Mouse (Mus musculus) urinary bladder, postnatal 25 days (tissue): Measurements from ENCODE around the gene Rras.

ENCODE experiments used
- DNase-seq: peaks from one replicate; pipeline ENCODE4 v3.0.0; 2022; ENCODE audit warnings: low spot score

Rras gene

GRCm38 (mm10) chr7:45017242-45018061, at the start of gene Rras:
Gene Rras (plus strand): TSS chr7:45017961.
- DNase-seq: peak; percentile 80

GRCm38 (mm10) chr7:44970231-44970691, 47.5 kb upstream of the Rras start:
- DNase-seq: peak; percentile 60

DNA sequence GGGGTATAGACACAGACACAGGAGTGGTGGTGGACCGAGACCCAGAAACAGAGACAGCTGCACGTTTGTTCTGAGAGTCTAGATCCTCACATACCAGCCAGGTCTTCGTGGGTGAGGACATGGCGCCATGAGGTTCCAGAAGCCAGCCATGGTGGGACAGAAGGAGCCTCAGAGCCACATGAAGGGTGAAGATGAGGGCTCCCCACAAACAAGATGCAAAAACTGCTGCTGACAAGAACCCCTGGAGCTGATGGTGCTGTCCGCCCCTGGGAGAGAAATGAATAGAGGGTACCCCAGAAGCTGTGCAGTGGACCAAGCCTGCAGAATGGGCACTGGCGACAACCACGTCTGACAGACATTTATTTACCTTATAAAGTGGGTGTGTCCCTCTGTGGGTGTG, 46.6 kb upstream of the Rras start:
- DNase-seq: no peak

- DNase-seq: no peak
Measured at GRCm38 (mm10) chr7:44973415-44974130, 44.2 kb upstream of the Rras start.

GRCm38 (mm10) chr7:44974383-44975116, 43.2 kb upstream of the Rras start, which contains the start of gene Cpt1c:
Gene Cpt1c (minus strand): TSS chr7:44974851.
- peak; percentile 64 for DNase-seq

- no peak for DNase-seq
Measured at GRCm38 (mm10) chr7:44975117-44975419, 42.7 kb upstream of the Rras start.

DNA sequence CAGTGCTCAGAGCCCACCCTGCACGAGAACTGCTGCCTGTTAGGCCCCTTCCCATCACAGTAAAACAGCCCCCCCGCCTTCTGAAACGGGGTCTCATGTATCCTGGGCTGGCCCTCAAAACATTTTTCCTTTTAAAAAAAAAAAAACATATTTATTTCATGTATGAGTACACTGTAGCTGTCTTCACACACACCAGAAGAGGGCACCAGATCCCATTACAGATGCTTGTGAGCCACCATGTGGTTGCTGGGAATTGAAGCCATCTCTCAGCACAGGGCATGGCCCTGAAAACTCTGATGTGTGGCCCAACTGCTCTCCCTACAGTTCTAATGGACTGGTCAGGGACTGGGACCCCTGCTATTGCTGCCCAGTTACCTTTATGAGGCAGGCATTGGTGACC, 39.5 kb upstream of the Rras start:
- no peak for DNase-seq

GRCm38 (mm10) chr7:44981539-44981938, 36.2 kb upstream of the Rras start:
- DNase-seq: no peak

DNA sequence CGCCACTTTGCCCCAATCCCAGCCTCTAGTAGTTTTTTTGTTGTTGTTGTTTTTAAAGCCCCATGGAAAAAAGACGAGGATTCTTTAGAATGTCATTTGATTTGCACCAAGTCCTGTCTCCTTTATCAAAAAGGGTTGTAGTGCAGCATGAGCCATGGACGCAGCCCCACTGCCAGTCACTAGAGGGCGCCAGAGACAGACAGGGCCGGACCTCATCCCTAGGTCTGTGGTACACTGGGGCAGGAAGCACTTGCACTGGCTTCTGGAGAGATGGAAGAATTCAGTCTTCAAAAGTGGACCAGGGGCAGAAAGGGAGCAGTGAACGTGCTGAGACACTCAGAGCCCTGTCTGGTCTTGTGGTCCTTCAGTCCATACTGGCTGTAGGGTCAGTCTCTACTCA, 34.7 kb upstream of the Rras start:
- DNase-seq: peak; percentile 89

DNA sequence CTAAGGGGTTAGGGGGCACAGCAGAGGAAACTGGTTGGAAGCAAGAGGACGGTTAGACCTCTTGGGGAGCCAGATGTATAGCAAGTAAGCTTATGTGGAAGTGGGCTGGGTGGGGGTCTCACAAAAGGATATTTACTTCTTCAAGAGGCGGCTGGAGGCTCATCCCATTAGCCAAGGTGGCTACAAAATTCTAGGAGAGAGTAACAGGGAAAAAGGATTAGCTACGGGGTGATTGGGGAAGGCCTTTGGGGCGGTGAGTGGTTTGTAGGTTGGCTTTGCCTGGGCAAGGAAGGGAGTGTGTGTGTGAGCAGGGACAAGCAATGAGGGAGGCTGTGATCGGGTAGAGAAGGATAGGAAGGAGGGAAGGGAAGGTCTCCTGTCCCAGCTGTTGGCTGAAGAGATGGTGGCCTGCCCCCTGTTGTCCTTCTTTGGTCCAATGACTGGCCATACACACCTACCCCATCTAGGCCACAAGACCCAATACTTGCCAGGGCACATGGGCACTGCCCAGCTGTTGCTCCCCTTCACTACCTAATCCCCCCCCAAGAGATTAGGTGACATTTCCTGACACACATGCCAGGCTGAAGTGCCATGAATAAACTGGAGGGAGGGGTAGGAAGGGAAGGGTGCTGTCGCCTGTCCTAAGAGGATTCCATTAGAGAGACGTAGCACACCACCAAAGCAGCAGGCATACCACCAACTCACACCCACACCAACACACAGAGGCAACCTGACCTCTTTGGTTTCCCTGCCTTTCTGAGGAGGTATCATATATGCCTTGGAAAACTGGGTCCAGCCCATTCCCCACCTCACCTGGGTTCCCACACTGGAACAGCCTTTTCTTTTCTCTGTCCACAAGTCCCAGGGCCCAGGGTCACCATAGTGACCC, 33.6 kb upstream of the Rras start:
- no peak for DNase-seq

DNA sequence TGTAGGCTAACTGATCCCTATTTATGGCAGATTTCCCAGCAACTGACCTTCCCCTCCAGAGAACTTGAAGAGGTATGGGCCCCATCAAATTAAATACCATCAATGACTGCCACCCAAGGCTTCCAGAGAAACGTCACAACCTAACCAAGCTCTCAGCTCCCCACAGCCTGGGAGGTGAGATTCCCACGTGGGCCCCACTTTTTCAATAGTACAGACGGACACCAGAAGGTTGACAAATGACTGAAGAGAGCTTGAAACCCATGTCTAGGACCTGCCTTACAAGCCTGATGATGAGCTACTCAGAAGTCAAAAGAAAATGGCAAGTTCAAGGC, 33.0 kb upstream of the Rras start:
- DNase-seq: no peak

- peak; percentile 63 for DNase-seq
Measured at GRCm38 (mm10) chr7:44985595-44986191, 32.1 kb upstream of the Rras start.

DNA sequence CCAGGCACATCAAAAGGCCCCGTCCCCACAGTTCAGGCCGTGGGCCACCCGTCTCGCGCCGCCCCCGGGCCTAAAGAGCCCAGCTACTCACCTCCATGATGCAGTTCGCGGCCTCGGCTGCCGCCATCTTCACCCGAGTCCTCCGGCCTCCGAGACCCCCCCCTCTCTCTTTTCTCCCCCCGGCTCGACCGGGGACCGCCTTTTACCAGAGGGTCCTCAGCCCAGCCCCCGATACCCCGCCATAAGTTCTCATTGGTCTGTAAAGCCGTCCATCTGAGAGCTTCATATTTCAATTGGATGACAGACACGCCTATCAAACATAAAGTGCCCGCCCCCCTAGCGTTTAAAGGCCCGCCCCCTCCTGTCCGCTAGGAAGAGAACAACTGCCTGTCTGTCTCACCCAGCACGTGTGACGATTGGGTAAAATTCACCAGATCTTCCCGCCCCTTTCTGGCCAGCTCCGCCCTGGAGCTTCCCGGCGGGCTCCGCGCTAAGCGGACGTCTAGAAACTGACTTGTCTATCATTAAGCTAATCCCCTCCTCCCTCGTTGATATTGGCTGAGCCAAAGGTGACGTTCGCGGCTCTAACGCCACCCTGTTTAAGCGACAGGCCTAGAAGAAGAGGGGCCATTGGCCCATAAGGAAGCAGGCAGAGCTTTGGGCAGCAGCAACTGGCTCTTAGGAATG, 31.4 kb upstream of the Rras start, which contains the start of gene Prmt1:
Prmt1 (minus strand) TSS at position 377 of the 687 bp plus-strand sequence.
- DNase-seq: peak; percentile 87

GRCm38 (mm10) chr7:44986879-44987718, 30.7 kb upstream of the Rras start:
- DNase-seq: no peak

DNA sequence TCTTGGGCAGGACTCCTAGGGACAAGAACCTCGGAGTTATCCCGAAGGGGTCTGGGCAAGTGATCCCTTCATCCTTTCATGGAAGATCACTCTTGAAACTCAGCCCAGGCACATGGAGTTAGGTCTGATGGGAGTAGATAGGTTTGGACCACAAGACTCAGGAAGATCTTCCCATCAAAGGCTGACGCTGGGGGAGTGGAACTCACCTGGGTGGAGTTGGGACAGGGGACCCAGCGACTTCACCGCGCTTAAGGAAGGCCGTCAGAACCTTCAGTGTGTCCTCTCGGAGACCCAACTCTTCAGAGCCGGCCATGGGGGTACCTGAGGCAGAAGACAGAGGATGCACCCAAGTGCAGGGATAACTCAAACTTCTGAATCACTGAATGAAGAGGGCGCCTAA, 21.1 kb upstream of the Rras start:
- DNase-seq: no peak

DNA sequence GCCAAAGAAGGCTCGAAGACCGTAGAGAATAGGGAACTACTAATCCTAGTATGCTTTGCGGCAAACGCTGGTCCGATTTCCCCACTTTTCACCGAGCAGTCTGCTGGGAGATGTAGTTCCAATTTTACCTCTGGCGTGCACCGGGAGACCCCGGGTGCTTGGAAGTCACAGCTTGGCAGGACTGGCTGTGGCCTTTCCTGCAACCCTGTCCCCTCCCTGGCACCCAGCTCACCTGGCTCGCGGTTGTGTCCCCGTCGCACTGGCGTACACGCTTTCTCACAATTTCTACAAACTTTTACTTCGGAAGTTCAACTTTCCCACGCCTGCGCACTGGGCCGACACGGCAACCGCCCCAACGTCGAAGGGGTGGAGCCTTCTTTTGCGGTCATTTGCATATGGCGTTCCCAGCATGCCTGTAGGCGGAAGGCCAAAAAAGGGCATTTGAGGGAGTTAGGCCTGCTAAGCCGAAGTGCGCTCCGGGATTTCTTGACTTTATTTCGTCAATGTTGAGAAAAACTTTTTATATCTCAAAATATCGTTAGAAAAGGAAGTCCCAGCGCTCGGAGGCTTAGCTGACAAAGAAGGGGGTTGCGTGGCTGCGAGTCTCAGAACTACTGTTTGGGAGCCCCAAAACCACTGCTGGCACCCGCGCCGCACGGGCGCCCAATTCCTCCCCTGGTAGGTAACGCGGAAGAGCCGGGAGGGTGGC, 20.4 kb upstream of the Rras start, which contains the start of gene Irf3:
Irf3 (plus strand) TSS at position 418 of the 709 bp plus-strand sequence.
- DNase-seq: peak; percentile 96

DNA sequence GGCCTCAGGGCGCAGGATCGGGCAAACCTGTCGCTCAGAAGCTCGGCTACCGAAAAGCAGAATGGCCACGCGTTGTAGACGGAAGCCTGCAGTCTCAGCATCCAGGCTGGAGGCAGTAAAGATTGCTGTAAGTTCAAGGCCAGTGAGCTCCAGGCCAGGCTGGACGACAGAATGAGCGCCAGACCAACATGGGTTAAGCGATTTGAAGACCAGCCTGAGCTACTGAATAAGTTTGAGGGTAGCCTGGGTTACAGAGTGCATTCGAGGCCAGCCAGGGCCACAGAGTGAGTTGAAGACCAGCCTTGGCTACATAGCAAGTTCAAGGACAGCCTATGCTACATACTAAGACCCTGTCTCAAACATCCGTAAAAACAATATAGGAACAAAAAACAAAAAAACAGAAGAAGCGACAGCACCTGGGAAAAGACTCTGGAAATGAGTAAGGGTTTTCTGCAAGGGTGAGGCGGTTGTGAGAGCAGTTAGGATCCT, 19.8 kb upstream of the Rras start:
- no peak for DNase-seq

GRCm38 (mm10) chr7:44998501-44998955, 19.2 kb upstream of the Rras start, which contains the start of gene Bcl2l12:
Gene Bcl2l12 (minus strand): TSS chr7:44998712.
- DNase-seq: peak; percentile 44

DNA sequence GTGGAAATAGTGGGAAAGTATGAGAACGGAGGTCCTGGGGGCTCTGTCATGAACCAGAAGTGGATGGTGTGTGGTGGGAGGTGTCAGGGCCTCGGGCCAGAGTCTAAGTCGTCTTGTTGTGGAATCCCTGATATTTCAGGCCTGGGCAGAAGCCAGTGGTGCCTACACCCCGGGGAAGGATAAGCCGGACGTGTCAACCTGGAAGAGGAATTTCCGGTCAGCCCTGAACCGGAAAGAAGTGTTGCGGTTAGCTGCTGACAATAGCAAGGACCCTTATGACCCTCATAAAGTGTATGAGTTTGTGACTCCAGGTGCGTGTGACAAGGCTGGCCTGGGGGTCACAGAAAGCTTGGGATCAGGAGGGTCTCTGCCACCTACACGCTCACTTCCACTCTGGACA, 18.0 kb upstream of the Rras start:
- no peak for DNase-seq
